Mouse (Mus musculus) gastrocnemius, adult 18-20 months (tissue): ENCODE results near the gene Sbp. TPM values are rescaled to one million over a fixed set of nuclear protein-coding genes. Genes with fewer than 3 reads are reported as not detected.
A peak's percentile ranks its signal among the peaks of the same experiment; 100 is the strongest.

Experiments used
- DNase-seq: peaks from one replicate; pipeline ENCODE4 v3.0.0; 2021; ENCODE audit warnings: low spot score
- total RNA-seq, 2 experiments: library from RNA; stranded (reverse); gene quantifications; 2 replicates each; pipeline ENCODE4 v1.2.3; 2021

Sbp gene
- total RNA-seq, 2 experiments from 2014 or later, result not detected

- no peak for DNase-seq
Measured at GRCm38 (mm10) chr17:23989802-23990201, 48.3 kb downstream of the Sbp start.

- no peak for DNase-seq
Measured at GRCm38 (mm10) chr17:23992789-23993553, 51.5 kb downstream of the Sbp start.

GRCm38 (mm10) chr17:23993559-23994428 is 52.3 kb downstream of the Sbp start:
- peak; percentile 86 for DNase-seq

- no peak for DNase-seq
Measured at GRCm38 (mm10) chr17:23994667-23995066, 53.2 kb downstream of the Sbp start.

Other genes starting within 250 kb of the Sbp start
- not detected for gene 1520401A03Rik, start 218.9 kb upstream of the Sbp start, total RNA-seq
- under 1 TPM; 0.32 to 0.57 TPM for gene Pkmyt1, start 215.3 kb upstream of the Sbp start, total RNA-seq
- 1 to 10 TPM; 2.3 to 2.8 TPM for gene Paqr4, start 200.8 kb upstream of the Sbp start, total RNA-seq
- gene Kremen2, start 195.8 kb upstream of the Sbp start, total RNA-seq, result not detected
- 10 to 100 TPM; 50.0 to 59.2 TPM for gene Flywch1, start 170.1 kb upstream of the Sbp start, total RNA-seq
- not detected for gene Flywch2, start 155.6 kb upstream of the Sbp start, total RNA-seq
- 100 to 1,000 TPM; 145 to 160 TPM for gene Srrm2, start 151.1 kb upstream of the Sbp start, total RNA-seq
- 100 to 1,000 TPM; 394 to 418 TPM for gene Elob, start 112.5 kb upstream of the Sbp start, total RNA-seq
- gene Prss33, start 105.6 kb upstream of the Sbp start, total RNA-seq, result not detected
- not detected for gene Prss32, start 97.8 kb upstream of the Sbp start, total RNA-seq
- not detected for gene Prss41, start 97.5 kb upstream of the Sbp start, total RNA-seq
- not detected for gene Prss21, start 73.6 kb upstream of the Sbp start, total RNA-seq
- gene Dcpp1, start 60.8 kb upstream of the Sbp start, total RNA-seq, result not detected
- not detected for gene Dcpp2, start 60.8 kb upstream of the Sbp start, total RNA-seq
- gene Dcpp3, start 24.2 kb upstream of the Sbp start, total RNA-seq, result not detected
- gene Sbpl, start 13.6 kb downstream of the Sbp start, total RNA-seq, result not detected
- gene Prss30, start 38.9 kb downstream of the Sbp start, total RNA-seq, result not detected
- not detected for gene Prss22, start 56.4 kb downstream of the Sbp start, total RNA-seq
- not detected for gene Prss27, start 96.5 kb downstream of the Sbp start, total RNA-seq
- gene Kctd5, start 131.8 kb downstream of the Sbp start, total RNA-seq, result 1 to 10 TPM; 6.1 to 7.8 TPM
- 10 to 100 TPM; 31.2 to 40.1 TPM for gene Pdpk1, start 209.3 kb downstream of the Sbp start, total RNA-seq
- gene Amdhd2, start 222.1 kb downstream of the Sbp start, total RNA-seq, result 1 to 10 TPM; 9.1 to 9.2 TPM
- 100 to 1,000 TPM; 151 to 164 TPM for gene Atp6v0c, start 228.0 kb downstream of the Sbp start, total RNA-seq